Mouse (Mus musculus) E14TG2a.4 (cell line): ENCODE data around the gene Ttc39b.
A peak's percentile ranks its signal among the peaks of the same experiment; 100 is the strongest.

ENCODE experiments used
- H3K27me3 ChIP-seq: 2 replicates; pipeline ENCODE4 v1.6.1; 2014; ENCODE audit warnings: low read length, control low read depth; ENCODE audit not compliant: insufficient read depth
- H3K36me3 ChIP-seq: 2 replicates; pipeline ENCODE4 v1.6.1; 2014; ENCODE audit warnings: low read length, control low read depth; ENCODE audit not compliant: insufficient read depth
- H3K4me1 ChIP-seq: replicated peaks from 2 replicates; pipeline ENCODE4 v1.6.1; 2014; ENCODE audit warnings: low read depth, low read length, control low read depth
- H3K4me3 ChIP-seq: replicated peaks from 2 replicates; pipeline ENCODE4 v1.5.1; 2014; ENCODE audit warnings: mild to moderate bottlenecking, low read length
- H3K9me3 ChIP-seq: 2 replicates; pipeline ENCODE4 v1.6.1; 2014; ENCODE audit warnings: low read length, control low read depth
- CTCF ChIP-seq: conservative IDR thresholded peaks from 2 replicates; pipeline ENCODE4 v1.5.1; 2014; ENCODE audit warnings: low read length
- NANOG ChIP-seq: IDR thresholded peaks from 2 replicates; pipeline ENCODE4 v1.6.1; 2014; ENCODE audit warnings: borderline replicate concordance, low read length, mixed read lengths
- POU5F1 ChIP-seq: IDR thresholded peaks from 2 replicates; pipeline ENCODE4 v1.6.1; 2014; ENCODE audit warnings: low read length, borderline replicate concordance

Gene Ttc39b

DNA sequence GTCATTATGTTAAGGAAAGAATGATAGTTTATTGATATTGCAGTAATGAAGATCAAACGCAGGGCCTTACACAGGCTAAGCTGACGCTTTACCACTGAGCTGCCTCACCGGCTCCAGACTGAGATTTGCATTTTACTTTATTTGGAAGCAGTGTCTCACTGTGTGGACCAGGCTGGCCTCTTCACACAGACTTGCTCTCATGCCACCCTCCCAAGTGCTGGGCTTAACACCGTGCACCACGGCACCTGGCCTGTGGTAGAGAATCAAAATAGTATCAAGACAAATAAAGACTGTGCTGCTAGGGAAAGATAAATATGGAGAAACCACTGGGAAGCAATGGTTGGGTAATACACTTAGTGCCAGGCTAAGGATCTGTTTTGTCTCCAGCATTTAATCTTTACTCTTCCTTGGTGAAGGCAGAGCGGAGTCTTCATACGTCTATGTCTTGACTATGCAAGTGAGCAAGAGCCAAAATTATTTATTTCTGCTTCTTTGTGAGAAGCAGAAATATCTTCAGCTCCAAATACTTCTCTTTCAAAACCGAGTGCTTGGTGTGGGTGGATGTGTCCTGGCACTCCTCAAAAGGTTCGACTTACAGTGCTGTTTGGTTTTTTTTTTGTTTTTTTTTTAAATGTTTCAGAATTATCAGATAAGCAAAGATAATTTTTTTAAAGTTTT, 19.2 kb upstream of the Ttc39b start:
- TF ChIP-seq CTCF = no peak
- TF ChIP-seq POU5F1 = no peak
- TF ChIP-seq NANOG = no peak
- peaks cover 15% of the 10 kb centered on the region for H3K9me3 ChIP-seq
- no peaks in the 10 kb centered on the region for H3K27me3 ChIP-seq
- H3K4me1 ChIP-seq = peaks cover 46% of the 10 kb centered on the region
- peak overlapping the region; percentile 80 for H3K4me3 ChIP-seq
- peaks cover 38% of the 10 kb centered on the region for H3K36me3 ChIP-seq

DNA sequence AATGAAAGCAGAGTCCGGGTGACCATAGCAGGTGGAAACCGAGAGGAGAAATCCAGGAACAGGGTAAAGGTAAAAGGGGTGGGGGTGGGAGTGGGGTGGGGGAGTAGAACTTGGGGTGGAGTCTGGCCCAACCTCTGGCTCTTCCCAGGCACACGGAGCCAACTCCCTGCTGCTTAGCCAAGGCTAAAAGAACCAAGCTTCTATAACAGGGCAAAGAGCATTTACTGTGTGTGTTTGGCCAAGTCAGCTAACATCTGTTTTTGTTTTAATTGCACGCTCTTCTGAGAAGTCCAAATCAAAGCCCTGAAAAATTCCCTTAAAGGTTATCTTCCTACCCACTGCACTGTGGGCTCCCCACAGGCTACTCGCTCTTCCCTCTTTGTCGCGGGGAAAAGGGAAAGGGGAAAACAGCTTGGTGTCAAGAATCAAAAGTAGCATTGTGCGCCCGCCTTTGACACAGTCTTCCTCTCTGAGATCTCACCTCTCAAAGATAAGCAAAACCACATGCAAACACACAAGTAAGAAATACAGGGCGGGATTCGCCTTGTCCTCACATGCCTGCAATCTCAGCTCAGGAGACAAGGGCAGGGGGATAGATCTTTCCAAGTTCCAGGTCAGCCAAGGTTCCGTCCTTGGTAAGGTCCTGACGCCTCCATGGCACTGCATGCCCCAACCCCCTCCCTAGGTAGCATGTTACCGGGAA, 18.4 kb upstream of the Ttc39b start:
- H3K4me1 ChIP-seq = peaks cover 55% of the 10 kb centered on the region
- TF ChIP-seq POU5F1 = no peak
- peak overlapping the region; percentile 80 for H3K4me3 ChIP-seq
- no peaks in the 10 kb centered on the region for H3K27me3 ChIP-seq
- H3K9me3 ChIP-seq = peaks cover 15% of the 10 kb centered on the region
- peaks cover 36% of the 10 kb centered on the region for H3K36me3 ChIP-seq

DNA sequence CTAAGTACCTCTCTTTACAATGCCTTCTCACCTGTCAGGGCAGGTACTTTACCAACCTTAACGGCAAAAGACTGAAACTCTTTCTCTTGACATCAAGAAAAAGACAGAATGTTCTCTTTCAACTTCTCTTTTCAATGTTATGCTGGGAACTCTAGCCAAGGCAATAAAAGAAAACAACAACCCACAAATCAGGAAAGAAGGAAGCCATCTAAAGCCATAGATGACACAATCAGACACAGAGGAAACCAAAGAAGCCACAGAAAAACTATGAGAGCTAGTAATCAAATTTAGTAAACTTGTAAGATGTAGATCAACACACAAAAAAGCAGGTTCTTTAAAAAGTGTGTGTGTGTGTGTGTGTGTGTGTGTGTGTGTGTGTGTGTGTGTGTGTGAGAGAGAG, 15.3 kb upstream of the Ttc39b start:
- H3K9me3 ChIP-seq = no peaks in the 10 kb centered on the region
- no peak for TF ChIP-seq CTCF
- no peak for TF ChIP-seq POU5F1
- TF ChIP-seq NANOG = no peak
- H3K4me3 ChIP-seq = no peak overlapping the region
- H3K27me3 ChIP-seq = no peaks in the 10 kb centered on the region
- H3K4me1 ChIP-seq = peaks cover 73% of the 10 kb centered on the region
- peaks cover 6% of the 10 kb centered on the region; the same call in 1 of the 2 replicates for H3K36me3 ChIP-seq

DNA sequence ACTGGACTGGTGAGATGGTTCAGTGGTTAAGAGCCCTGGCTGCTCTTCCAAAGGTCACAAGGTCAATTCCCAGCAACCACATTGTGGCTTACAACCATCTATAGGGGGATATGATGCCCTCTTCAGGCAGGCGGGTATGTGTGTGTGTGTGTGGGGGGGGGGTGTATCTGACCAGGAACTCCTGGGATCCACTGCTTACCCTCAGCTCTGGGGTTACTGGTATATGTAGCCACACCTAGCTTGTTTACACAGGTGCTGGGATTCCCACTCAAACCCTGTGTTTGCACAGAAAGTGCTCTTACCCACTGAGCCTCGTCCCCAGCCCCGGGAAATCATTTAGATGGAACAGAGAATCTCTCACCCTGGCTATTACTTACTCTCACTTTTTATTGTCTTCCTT, 13.7 kb upstream of the Ttc39b start:
- Histone ChIP-seq H3K27me3 (no peaks in the 10 kb centered on the region), H3K4me3 (no peak overlapping the region), H3K4me1 (peaks cover 77% of the 10 kb centered on the region), H3K36me3 (no peaks in the 10 kb centered on the region), H3K9me3 (no peaks in the 10 kb centered on the region)
- TF ChIP-seq POU5F1 = no peak
- no peak for TF ChIP-seq CTCF
- TF ChIP-seq NANOG = no peak

DNA sequence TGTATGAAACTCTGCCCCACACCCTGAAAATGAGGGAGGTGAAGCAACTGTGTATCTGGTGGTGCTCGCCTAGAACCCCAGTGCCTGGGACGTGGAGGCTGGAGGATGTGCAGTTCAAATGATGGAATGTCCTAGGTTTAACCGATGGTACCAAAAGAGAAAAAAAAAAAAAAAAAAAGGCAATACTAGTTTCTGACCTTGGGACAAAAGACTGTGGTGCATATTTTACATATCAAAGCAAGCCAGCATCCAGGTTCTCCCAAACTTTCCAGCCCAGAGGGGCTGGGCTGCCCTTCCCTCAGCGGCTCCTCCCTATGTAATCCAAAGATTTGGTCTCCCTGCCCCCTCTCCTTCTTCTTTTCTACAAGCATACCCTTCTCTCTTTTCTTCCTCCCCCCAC, 6.3 kb upstream of the Ttc39b start:
- Histone ChIP-seq H3K27me3 (no peaks in the 10 kb centered on the region), H3K9me3 (no peaks in the 10 kb centered on the region), H3K36me3 (no peaks in the 10 kb centered on the region), H3K4me1 (peaks cover 79% of the 10 kb centered on the region), H3K4me3 (peak overlapping the region; percentile 64)
- TF ChIP-seq CTCF = no peak
- TF ChIP-seq POU5F1 = no peak
- no peak for TF ChIP-seq NANOG

DNA sequence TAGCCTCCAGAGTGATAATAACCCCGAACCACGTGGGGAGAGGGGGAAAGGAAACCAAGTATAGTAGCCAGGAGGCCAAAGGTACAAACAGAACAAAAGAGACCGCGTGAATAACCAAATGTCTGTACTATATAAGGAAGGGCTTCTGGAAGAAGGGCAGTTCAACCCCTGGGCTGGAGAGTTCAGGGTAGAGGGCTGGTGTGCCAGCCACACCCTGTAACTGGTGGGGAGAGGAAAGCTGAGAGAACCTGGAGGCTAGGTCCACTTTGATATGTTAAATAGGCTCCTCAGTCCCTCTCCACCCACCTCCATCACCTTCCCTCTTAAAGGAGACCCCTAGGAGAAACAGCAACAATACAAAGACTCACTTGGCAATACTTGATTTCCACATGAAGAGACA, 5.6 kb upstream of the Ttc39b start:
- TF ChIP-seq NANOG (peak; percentile 11; the same call in 1 of the 2 replicates), POU5F1 (no peak)
- Histone ChIP-seq H3K9me3 (no peaks in the 10 kb centered on the region), H3K4me3 (peak overlapping the region; percentile 64), H3K36me3 (no peaks in the 10 kb centered on the region), H3K27me3 (no peaks in the 10 kb centered on the region), H3K4me1 (peaks cover 80% of the 10 kb centered on the region)

DNA sequence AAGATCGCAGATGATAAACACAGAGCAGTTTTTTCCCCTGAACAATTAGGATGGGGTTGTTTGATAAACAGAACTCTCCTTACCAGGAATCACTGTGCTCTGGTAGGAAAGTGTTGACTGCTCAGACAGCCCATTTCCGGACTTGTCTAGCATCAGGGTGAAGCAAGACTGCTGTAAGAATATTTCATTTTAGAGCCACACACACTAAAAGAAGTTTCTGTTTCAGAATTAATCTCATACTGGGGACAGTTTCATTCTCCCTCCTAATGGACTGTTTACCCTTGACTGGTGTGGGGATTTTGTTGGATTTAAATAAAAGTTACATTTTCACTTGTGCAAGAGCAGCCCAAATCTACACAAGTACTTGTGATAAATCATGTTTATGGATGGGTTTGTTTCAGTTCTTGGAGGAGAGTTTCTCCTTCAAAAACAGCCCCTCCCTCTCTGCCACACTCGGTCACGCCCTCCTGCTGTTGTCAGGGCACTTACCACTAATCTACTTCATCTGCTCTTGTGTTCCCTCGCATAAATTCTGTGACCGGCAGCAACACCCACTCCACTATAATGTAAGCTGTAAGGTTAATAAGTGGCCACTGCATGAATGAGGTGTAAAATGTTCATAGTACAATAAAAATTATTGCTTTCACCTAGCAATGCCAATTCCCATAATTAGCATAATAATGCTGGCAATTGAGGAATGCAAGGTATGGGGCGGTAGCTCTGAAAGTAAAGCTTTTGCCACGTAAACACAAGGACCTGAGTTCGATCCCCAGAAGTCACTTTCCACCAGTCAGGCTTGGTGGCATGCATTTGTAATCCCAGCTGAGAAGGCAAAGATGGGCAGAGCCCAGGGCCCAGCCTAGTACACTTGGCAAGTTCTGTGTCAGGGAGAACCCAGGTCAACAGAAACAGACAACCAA, 4.2 kb upstream of the Ttc39b start:
- no peak for TF ChIP-seq NANOG
- TF ChIP-seq CTCF = no peak
- TF ChIP-seq POU5F1 = peak; percentile 84; the same call in 1 of the 2 replicates
- H3K9me3 ChIP-seq = no peaks in the 10 kb centered on the region

DNA sequence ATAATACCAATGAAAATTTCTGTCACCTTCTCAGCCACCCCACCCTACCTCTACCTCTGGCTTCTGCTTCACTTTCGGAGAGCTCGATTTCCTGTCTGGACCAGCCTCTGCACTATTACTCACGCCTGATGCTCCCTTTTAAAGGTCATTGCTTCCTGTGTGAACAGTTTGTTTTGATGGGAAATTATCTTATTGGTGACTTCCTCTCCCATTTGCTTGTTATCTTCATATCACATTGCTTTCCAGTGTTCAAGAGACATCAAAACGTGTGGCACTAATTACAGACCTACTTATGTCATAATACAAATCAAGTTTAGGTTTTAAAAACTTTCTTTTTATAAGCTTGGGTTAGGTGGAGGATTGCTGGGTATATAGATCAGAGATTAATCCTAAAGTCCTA, 3.5 kb upstream of the Ttc39b start:
- TF ChIP-seq POU5F1 = no peak
- no peak for TF ChIP-seq NANOG
- no peak for TF ChIP-seq CTCF
- Histone ChIP-seq H3K4me3 (no peak overlapping the region), H3K4me1 (peaks cover 71% of the 10 kb centered on the region), H3K9me3 (no peaks in the 10 kb centered on the region), H3K36me3 (no peaks in the 10 kb centered on the region), H3K27me3 (no peaks in the 10 kb centered on the region)

More for the DNA sequence above, 4.2 kb upstream of the Ttc39b start:
- Histone ChIP-seq H3K27me3 (no peaks in the 10 kb centered on the region), H3K4me3 (no peak overlapping the region; the same call in 1 of the 2 replicates), H3K4me1 (peaks cover 72% of the 10 kb centered on the region), H3K36me3 (no peaks in the 10 kb centered on the region)

DNA sequence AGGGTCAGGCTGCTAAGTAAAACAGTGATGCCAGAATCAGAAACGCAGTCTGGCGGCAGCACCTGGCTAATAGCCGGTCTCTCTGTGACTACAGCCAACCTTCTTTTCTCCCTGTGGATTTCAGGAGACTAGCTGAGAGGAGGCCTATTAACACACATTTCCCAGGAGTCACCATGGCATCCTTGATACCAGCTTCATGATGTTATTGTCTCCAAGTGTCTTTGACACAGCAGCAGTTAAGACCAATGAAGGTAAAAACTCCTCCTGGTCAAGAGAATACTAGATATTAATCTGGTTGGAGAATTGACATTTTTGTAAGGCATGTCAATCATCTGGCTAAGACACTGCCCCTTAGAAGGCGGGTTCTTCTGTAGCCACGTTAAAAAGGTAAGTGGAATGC, 1.3 kb upstream of the Ttc39b start:
- TF ChIP-seq POU5F1 = no peak
- no peak for TF ChIP-seq CTCF
- no peak for TF ChIP-seq NANOG
- Histone ChIP-seq H3K27me3 (no peaks in the 10 kb centered on the region), H3K36me3 (no peaks in the 10 kb centered on the region), H3K4me3 (no peak overlapping the region), H3K9me3 (no peaks in the 10 kb centered on the region), H3K4me1 (peaks cover 78% of the 10 kb centered on the region)
